Mouse (Mus musculus) right cerebral cortex, adult 2 months (tissue): ENCODE measurements around the gene Zfp866.

Source experiments
- DNase-seq, 2 experiments: peaks; one replicate each; pipeline ENCODE4 v3.0.0; 2021 to 2022; ENCODE audit warnings: low spot score in 2 of 2

Gene Zfp866

DNA sequence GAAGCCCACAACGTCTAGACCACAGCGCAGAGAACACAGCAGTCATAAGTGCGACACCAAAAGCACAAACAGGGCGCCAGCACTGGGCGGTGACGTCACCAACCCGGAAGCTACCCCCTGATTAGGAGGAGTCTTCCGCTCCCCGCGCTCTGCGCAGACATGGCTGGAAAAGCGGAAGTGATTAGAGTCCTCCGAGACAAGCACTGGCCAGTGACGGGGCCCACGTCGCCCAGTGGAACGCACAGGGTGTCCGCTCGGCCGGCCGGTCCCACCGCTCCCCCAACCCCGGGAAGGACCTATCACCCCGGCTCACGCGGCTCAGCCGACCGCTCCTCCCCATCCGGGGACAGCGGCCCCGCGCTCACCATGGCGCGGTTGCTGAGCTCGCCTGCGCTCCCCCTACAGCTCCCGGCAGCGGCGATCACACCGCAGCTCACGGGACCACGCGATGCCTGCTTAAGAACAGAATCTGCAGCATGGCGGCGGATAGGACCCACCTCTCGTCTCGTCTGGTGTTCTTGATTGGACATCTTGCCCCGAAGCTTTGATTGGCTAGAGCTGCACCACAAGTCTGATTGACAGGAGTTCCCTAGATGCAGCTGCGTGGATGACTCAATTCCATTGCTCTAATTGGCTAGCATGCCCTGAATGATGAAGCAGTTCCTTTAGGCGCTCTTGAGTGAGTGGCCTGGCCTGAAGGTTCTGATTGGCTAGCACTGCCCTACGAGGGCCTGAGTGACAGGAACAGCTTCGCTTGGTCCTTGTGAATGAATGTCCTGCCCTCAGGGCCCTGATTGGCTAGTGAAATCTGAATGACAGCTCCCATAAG is 74.4 kb downstream of the Zfp866 start:
- peak; percentile 95 to 97 for DNase-seq

DNA sequence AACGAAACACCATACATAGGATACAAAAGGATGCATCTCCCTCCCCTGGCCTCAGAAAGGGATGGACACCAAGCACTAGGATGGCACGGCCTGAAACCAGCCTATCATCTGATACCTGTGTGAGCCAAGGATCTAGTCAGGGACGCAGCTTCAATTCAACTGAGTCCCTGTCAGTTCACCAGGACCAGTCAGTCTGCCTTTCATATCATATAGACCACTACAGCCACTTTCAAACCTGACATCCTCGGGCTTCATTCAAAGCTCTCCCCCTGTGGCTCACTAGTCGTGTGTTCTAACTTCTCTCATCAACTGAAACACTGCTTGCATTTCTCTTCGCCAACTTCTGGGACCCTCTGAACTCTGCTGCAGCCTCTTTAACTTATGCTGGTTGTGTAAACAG is 75.6 kb downstream of the Zfp866 start:
- DNase-seq = no peak

DNA sequence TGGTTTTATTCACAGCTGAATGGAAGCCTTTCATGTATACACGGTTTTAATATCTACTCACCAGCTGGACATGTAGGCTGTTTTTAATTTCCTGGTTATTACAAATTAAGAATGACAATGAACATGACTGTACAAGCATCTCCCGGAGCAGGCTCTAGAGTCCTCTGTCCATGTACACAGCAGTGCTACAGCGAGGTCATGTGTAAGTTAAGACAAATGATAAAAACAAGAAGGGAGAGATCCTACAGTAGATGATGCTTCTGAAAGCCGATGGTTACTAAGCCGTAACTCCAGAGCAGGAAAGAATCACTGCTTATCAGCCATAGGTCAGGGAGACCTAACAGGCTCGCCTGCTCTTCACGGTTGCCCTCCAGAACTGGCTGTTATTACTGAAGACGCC is 77.5 kb downstream of the Zfp866 start:
- DNase-seq = no peak
